Mouse (Mus musculus) limb, embryonic 13.5 days (tissue): Measurements from ENCODE around the gene Sema4c. TPM values are rescaled to one million over a fixed set of nuclear protein-coding genes. Genes with fewer than 3 reads are reported as not detected.

Experiments used
- ATAC-seq: fragments of 200-750 bp; cut with Nextera tagmentation; 2 replicates; pipeline ENCODE4 v1.8.0; 2017; ENCODE audit warnings: low read depth, moderate number of reproducible peaks, moderate TSS enrichment; ENCODE audit not compliant: low FRiP score
- H3K27ac ChIP-seq: fragments of 300-500 bp; sonication (generic); 2 replicates; pipeline ENCODE4 v1.5.1; 2015; ENCODE audit warnings: inconsistent platforms, mild to moderate bottlenecking, moderate library complexity
- H3K27me3 ChIP-seq: fragments of 300-500 bp; sonication (generic); 2 replicates; pipeline ENCODE4 v1.6.1; 2015; ENCODE audit warnings: mild to moderate bottlenecking, inconsistent platforms
- H3K36me3 ChIP-seq: fragments of 300-500 bp; sonication (generic); 2 replicates; pipeline ENCODE4 v1.6.1; 2015; ENCODE audit warnings: inconsistent platforms, mild to moderate bottlenecking, moderate library complexity
- H3K4me1 ChIP-seq: fragments of 300-500 bp; sonication (generic); 2 replicates; pipeline ENCODE4 v1.6.1; 2015; ENCODE audit warnings: inconsistent platforms
- H3K4me2 ChIP-seq: fragments of 300-500 bp; sonication (generic); replicated peaks from 2 replicates; pipeline ENCODE4 v1.6.1; 2015; ENCODE audit warnings: inconsistent platforms, mild to moderate bottlenecking, moderate library complexity
- H3K4me3 ChIP-seq: fragments of 300-500 bp; sonication (generic); 2 replicates; pipeline ENCODE4 v1.5.1; 2015; ENCODE audit warnings: moderate library complexity, mild to moderate bottlenecking, inconsistent platforms
- H3K9ac ChIP-seq: fragments of 300-500 bp; sonication (generic); 2 replicates; pipeline ENCODE4 v1.6.1; 2015; ENCODE audit warnings: mild to moderate bottlenecking, inconsistent platforms
- H3K9me3 ChIP-seq: fragments of 300-500 bp; sonication (generic); 2 replicates; pipeline ENCODE4 v1.6.1; 2016; ENCODE audit warnings: inconsistent platforms
- WGBS: fragments of 180-500 bp; shearing (Covaris S2); methylation state at CpG from one replicate; pipeline ENCODE4 v1.1.7; 2015; 5-methylcytosine and 5-hydroxymethylcytosine counted together
- polyA plus RNA-seq: library from polyadenylated mRNA; unstranded; fragments of >200 nt; fragmentation: Nextera tagmentation; extraction: Ambion mirVana; gene quantifications from 2 replicates; pipeline ENCODE4 v1.2.1, GENCODE M21; 2015

The Sema4c gene
- polyA plus RNA-seq, 1 experiment from 2014 or later: 21.8 TPM

- H3K4me3 ChIP-seq: no peak overlapping the region
- no peak overlapping the region for H3K27ac ChIP-seq
- no peak for ATAC-seq
- H3K36me3 ChIP-seq: peaks cover 56% of the 10 kb centered on the region
- no peak overlapping the region for H3K4me2 ChIP-seq
- H3K9me3 ChIP-seq: no peaks in the 10 kb centered on the region
- H3K4me1 ChIP-seq: peaks cover 27% of the 10 kb centered on the region
- WGBS: 6% methylated on average over 1 of the region's 1 CpGs
- H3K27me3 ChIP-seq: no peaks in the 10 kb centered on the region
- H3K9ac ChIP-seq: no peak overlapping the region
Observed at GRCm38 (mm10) chr1:36528351-36528750, 29.8 kb downstream of the Sema4c start.

GRCm38 (mm10) chr1:36526903-36527302, 31.2 kb downstream of the Sema4c start:
- H3K36me3 ChIP-seq: peaks cover 64% of the 10 kb centered on the region
- H3K4me1 ChIP-seq: peaks cover 41% of the 10 kb centered on the region
- no peak overlapping the region for H3K4me3 ChIP-seq
- WGBS: 92% methylated on average over 10 of the region's 10 CpGs
- no peak overlapping the region for H3K4me2 ChIP-seq
- ATAC-seq: no peak
- H3K27ac ChIP-seq: no peak overlapping the region
- no peaks in the 10 kb centered on the region for H3K9me3 ChIP-seq
- H3K27me3 ChIP-seq: no peaks in the 10 kb centered on the region
- H3K9ac ChIP-seq: no peak overlapping the region

GRCm38 (mm10) chr1:36525774-36526173, 32.4 kb downstream of the Sema4c start:
- WGBS: 90% methylated on average over 12 of the region's 12 CpGs
- H3K4me1 ChIP-seq: peaks cover 50% of the 10 kb centered on the region
- ATAC-seq: no peak
- no peak overlapping the region for H3K27ac ChIP-seq
- H3K4me2 ChIP-seq: no peak overlapping the region
- no peaks in the 10 kb centered on the region for H3K27me3 ChIP-seq
- no peaks in the 10 kb centered on the region for H3K9me3 ChIP-seq
- H3K36me3 ChIP-seq: peaks cover 65% of the 10 kb centered on the region
- no peak overlapping the region for H3K4me3 ChIP-seq
- no peak overlapping the region for H3K9ac ChIP-seq

GRCm38 (mm10) chr1:36524058-36524457, 34.1 kb downstream of the Sema4c start:
- Histone ChIP-seq H3K27ac (peak overlapping the region; percentile 89; the same call in 1 of the 2 replicates), H3K4me1 (peaks cover 40% of the 10 kb centered on the region)
- no peak for ATAC-seq

GRCm38 (mm10) chr1:36523332-36524013, 34.7 kb downstream of the Sema4c start:
- Histone ChIP-seq H3K4me1 (peaks cover 40% of the 10 kb centered on the region), H3K4me3 (no peak overlapping the region), H3K27me3 (no peaks in the 10 kb centered on the region), H3K36me3 (peaks cover 86% of the 10 kb centered on the region), H3K4me2 (peak overlapping the region; percentile 29), H3K9ac (no peak overlapping the region), H3K27ac (peak overlapping the region; percentile 89), H3K9me3 (no peaks in the 10 kb centered on the region)
- 29% methylated on average over 9 of the region's 9 CpGs for WGBS
- peak; percentile 85 for ATAC-seq

More at GRCm38 (mm10) chr1:36524058-36524457, 34.1 kb downstream of the Sema4c start:
- Histone ChIP-seq H3K27me3 (no peaks in the 10 kb centered on the region), H3K4me3 (no peak overlapping the region), H3K4me2 (no peak overlapping the region), H3K9me3 (no peaks in the 10 kb centered on the region), H3K36me3 (peaks cover 80% of the 10 kb centered on the region), H3K9ac (no peak overlapping the region)
- WGBS: 85% methylated on average over 5 of the region's 5 CpGs

- ATAC-seq: no peak
Observed at GRCm38 (mm10) chr1:36522210-36522609, 35.9 kb downstream of the Sema4c start.

GRCm38 (mm10) chr1:36519626-36520025, 38.5 kb downstream of the Sema4c start:
- peaks cover 47% of the 10 kb centered on the region for H3K4me1 ChIP-seq
- H3K4me3 ChIP-seq: no peak overlapping the region
- 82% methylated on average over 11 of the region's 11 CpGs for WGBS
- no peak overlapping the region for H3K9ac ChIP-seq
- H3K9me3 ChIP-seq: no peaks in the 10 kb centered on the region
- H3K4me2 ChIP-seq: no peak overlapping the region
- H3K36me3 ChIP-seq: peaks cover 75% of the 10 kb centered on the region
- H3K27me3 ChIP-seq: no peaks in the 10 kb centered on the region
- ATAC-seq: no peak
- H3K27ac ChIP-seq: no peak overlapping the region

More at GRCm38 (mm10) chr1:36522210-36522609, 35.9 kb downstream of the Sema4c start:
- Histone ChIP-seq H3K4me1 (peaks cover 39% of the 10 kb centered on the region), H3K9ac (no peak overlapping the region), H3K4me2 (no peak overlapping the region), H3K9me3 (no peaks in the 10 kb centered on the region), H3K4me3 (no peak overlapping the region), H3K27me3 (no peaks in the 10 kb centered on the region), H3K36me3 (peaks cover 87% of the 10 kb centered on the region), H3K27ac (peak overlapping the region; percentile 89; the same call in 1 of the 2 replicates)
- 92% methylated on average over 7 of the region's 7 CpGs for WGBS

- Histone ChIP-seq H3K27me3 (no peaks in the 10 kb centered on the region), H3K4me3 (no peak overlapping the region), H3K36me3 (peaks cover 62% of the 10 kb centered on the region), H3K27ac (no peak overlapping the region), H3K9ac (no peak overlapping the region), H3K4me2 (no peak overlapping the region), H3K9me3 (no peaks in the 10 kb centered on the region), H3K4me1 (peaks cover 48% of the 10 kb centered on the region)
- ATAC-seq: no peak
- WGBS: 74% methylated on average over 3 of the region's 3 CpGs
Observed at GRCm38 (mm10) chr1:36518259-36518658, 39.9 kb downstream of the Sema4c start.

GRCm38 (mm10) chr1:36513718-36514117, 44.4 kb downstream of the Sema4c start:
- Histone ChIP-seq H3K4me3 (peak overlapping the region; percentile 93), H3K9me3 (no peaks in the 10 kb centered on the region), H3K4me2 (peak overlapping the region; percentile 96), H3K27me3 (no peaks in the 10 kb centered on the region), H3K36me3 (peaks cover 25% of the 10 kb centered on the region), H3K27ac (no peak overlapping the region), H3K9ac (peak overlapping the region; percentile 87), H3K4me1 (peaks cover 29% of the 10 kb centered on the region)
- 58% methylated on average over 2 of the region's 2 CpGs for WGBS
- ATAC-seq: no peak

GRCm38 (mm10) chr1:36513310-36513709, 44.8 kb downstream of the Sema4c start:
- WGBS: 11% methylated on average over 1 of the region's 1 CpGs
- Histone ChIP-seq H3K4me2 (peak overlapping the region; percentile 96), H3K4me1 (peaks cover 27% of the 10 kb centered on the region), H3K9me3 (no peaks in the 10 kb centered on the region), H3K36me3 (peaks cover 21% of the 10 kb centered on the region), H3K27ac (no peak overlapping the region), H3K4me3 (peak overlapping the region; percentile 93), H3K27me3 (no peaks in the 10 kb centered on the region), H3K9ac (peak overlapping the region; percentile 87)
- no peak for ATAC-seq

GRCm38 (mm10) chr1:36512966-36513280, 45.2 kb downstream of the Sema4c start:
- Histone ChIP-seq H3K9ac (peak overlapping the region; percentile 87), H3K27me3 (no peaks in the 10 kb centered on the region), H3K9me3 (no peaks in the 10 kb centered on the region), H3K27ac (peak overlapping the region; percentile 99), H3K4me3 (peak overlapping the region; percentile 93), H3K36me3 (peaks cover 19% of the 10 kb centered on the region), H3K4me1 (peaks cover 26% of the 10 kb centered on the region), H3K4me2 (peak overlapping the region; percentile 96)
- 1% methylated on average over 16 of the region's 16 CpGs for WGBS
- no peak for ATAC-seq

- ATAC-seq: peak; percentile 75
- Histone ChIP-seq H3K36me3 (peaks cover 25% of the 10 kb centered on the region), H3K4me2 (peak overlapping the region; percentile 96), H3K4me3 (peak overlapping the region; percentile 93), H3K27ac (peak overlapping the region; percentile 99), H3K27me3 (no peaks in the 10 kb centered on the region), H3K4me1 (peaks cover 26% of the 10 kb centered on the region), H3K9me3 (no peaks in the 10 kb centered on the region), H3K9ac (peak overlapping the region; percentile 87)
- under 1% methylated on average over 120 of the region's 126 CpGs for WGBS
Observed at GRCm38 (mm10) chr1:36512089-36512965, 45.8 kb downstream of the Sema4c start.
